Mouse (Mus musculus) erythroblast, embryonic 14.5 days (primary cell): ENCODE measurements around the gene Clptm1l.

Experiments used
- GATA1 ChIP-seq: IDR thresholded peaks from 2 replicates; pipeline ENCODE4 v1.6.1; 2012; ENCODE audit warnings: low read length, inconsistent platforms, mixed read lengths
- TAL1 ChIP-seq: IDR thresholded peaks from 3 replicates; pipeline ENCODE4 v1.6.1; 2012; ENCODE audit warnings: low read length, inconsistent platforms, mixed read lengths

- TF ChIP-seq GATA1 (no peak), TAL1 (no peak)
Measured at GRCm38 (mm10) chr13:73646397-73647087, 42.7 kb downstream of the Clptm1l start.
